ENCODE assay signal across 24 mouse cellular contexts in genomic region chr11:71698836-71699235, GRCm38 (mm10). TPM values are rescaled to one million over a fixed set of nuclear protein-coding genes. Genes with fewer than 3 reads are reported as not detected.
DNase-seq lines count a peak whose midpoint lies in the region; ATAC-seq and TF ChIP-seq lines count a peak whose summit lies in the region.
"Had no signal": no experiment of that assay in that cellular context is flagged by ENCODE, and none has a peak within 500 bp of the region (broad histone marks: within the 10 kb centered on the region; RNA-seq: fewer than 3 reads in every experiment).

No protein-coding gene starts in this region.

- no peak for TF ChIP-seq CTCF in forebrain, postnatal 0 days (IDR thresholded peaks at IDR 0.05; ENCODE audit: low read depth)
- TF ChIP-seq CTCF in brain, embryonic 14.5 days (IDR thresholded peaks at IDR 0.05; ENCODE audit: borderline replicate concordance, extremely low read depth, insufficient read depth, insufficient read length): no peak

- H3K27ac ChIP-seq in forebrain, embryonic 14.5 days (ENCODE audit: low read depth, low read length): no peak overlapping the region
- no peak overlapping the region for H3K27ac ChIP-seq in forebrain, embryonic 10.5 days
- no peak overlapping the region for H3K27ac ChIP-seq in forebrain, postnatal 0 days (ENCODE audit: low read depth, low read length)
- no peak overlapping the region for H3K27ac ChIP-seq in forebrain, embryonic 15.5 days (replicated peaks)
- H3K27ac ChIP-seq in midbrain, embryonic 14.5 days (replicated peaks; ENCODE audit: low read depth, low read length): no peak overlapping the region
- H3K27ac ChIP-seq in midbrain, embryonic 11.5 days (ENCODE audit: low read depth, low read length): no peak overlapping the region
- H3K27ac ChIP-seq: embryonic facial prominence, embryonic 13.5 days; embryonic facial prominence, embryonic 15.5 days had no signal

- no peak overlapping the region for H3K4me2 ChIP-seq in forebrain, embryonic 14.5 days (ENCODE audit: low read length)
- no peak overlapping the region for H3K4me2 ChIP-seq in forebrain, postnatal 0 days (ENCODE audit: low read depth)
- no peak overlapping the region for H3K4me2 ChIP-seq in forebrain, embryonic 15.5 days (replicated peaks)
- H3K4me2 ChIP-seq in midbrain, embryonic 14.5 days (ENCODE audit: low read length): no peak overlapping the region
- no peak overlapping the region for H3K4me2 ChIP-seq in midbrain, embryonic 11.5 days
- H3K4me2 ChIP-seq: embryonic facial prominence, embryonic 13.5 days; embryonic facial prominence, embryonic 15.5 days had no signal

- no peak overlapping the region for H3K4me3 ChIP-seq in forebrain, embryonic 14.5 days (ENCODE audit: low read depth, low read length)
- H3K4me3 ChIP-seq in forebrain, embryonic 10.5 days: no peak overlapping the region
- H3K4me3 ChIP-seq in forebrain, postnatal 0 days (ENCODE audit: low read depth, low read length): no peak overlapping the region
- no peak overlapping the region for H3K4me3 ChIP-seq in forebrain, embryonic 15.5 days
- H3K4me3 ChIP-seq in midbrain, embryonic 14.5 days (replicated peaks; ENCODE audit: low read depth, low read length): no peak overlapping the region
- no peak overlapping the region for H3K4me3 ChIP-seq in midbrain, embryonic 11.5 days (ENCODE audit: low read depth, low read length)
- H3K4me3 ChIP-seq: embryonic facial prominence, embryonic 13.5 days; embryonic facial prominence, embryonic 15.5 days; erythroblast, embryonic 14.5 days had no signal

- no peaks in the 10 kb centered on the region for H3K27me3 ChIP-seq in forebrain, embryonic 14.5 days (replicated peaks; ENCODE audit: control insufficient read depth, insufficient read depth, low read length)
- no peaks in the 10 kb centered on the region for H3K27me3 ChIP-seq in forebrain, embryonic 10.5 days (ENCODE audit: poor library complexity, severe bottlenecking)
- no peaks in the 10 kb centered on the region for H3K27me3 ChIP-seq in forebrain, postnatal 0 days (ENCODE audit: insufficient read depth, low read length)
- H3K27me3 ChIP-seq in forebrain, embryonic 15.5 days: no peaks in the 10 kb centered on the region
- no peaks in the 10 kb centered on the region for H3K27me3 ChIP-seq in midbrain, embryonic 14.5 days (ENCODE audit: control insufficient read depth, insufficient read depth, low read length)
- H3K27me3 ChIP-seq in midbrain, embryonic 11.5 days (ENCODE audit: control insufficient read depth, insufficient read depth, low read length): no peaks in the 10 kb centered on the region
- H3K27me3 ChIP-seq: embryonic facial prominence, embryonic 13.5 days; embryonic facial prominence, embryonic 15.5 days had no signal

- no peaks in the 10 kb centered on the region for H3K4me1 ChIP-seq in forebrain, embryonic 14.5 days (ENCODE audit: control insufficient read depth, insufficient read depth, low read length)
- no peaks in the 10 kb centered on the region for H3K4me1 ChIP-seq in forebrain, embryonic 10.5 days
- H3K4me1 ChIP-seq in forebrain, postnatal 0 days (ENCODE audit: insufficient read depth): no peaks in the 10 kb centered on the region
- H3K4me1 ChIP-seq in forebrain, embryonic 15.5 days: 0 out of 2 replicates have a peak, but pooled peaks cover 6% of the 10 kb centered on the region
- H3K4me1 ChIP-seq in midbrain, embryonic 14.5 days (ENCODE audit: control insufficient read depth, insufficient read depth, low read length): no peaks in the 10 kb centered on the region
- no peaks in the 10 kb centered on the region for H3K4me1 ChIP-seq in midbrain, embryonic 11.5 days (ENCODE audit: control insufficient read depth, insufficient read depth, low read length)
- H3K4me1 ChIP-seq: embryonic facial prominence, embryonic 13.5 days; embryonic facial prominence, embryonic 15.5 days had no signal

- no peaks in the 10 kb centered on the region for H3K36me3 ChIP-seq in forebrain, embryonic 14.5 days (ENCODE audit: control insufficient read depth, insufficient read depth, low read length)
- H3K36me3 ChIP-seq in forebrain, embryonic 10.5 days (replicated peaks): no peaks in the 10 kb centered on the region
- no peaks in the 10 kb centered on the region for H3K36me3 ChIP-seq in forebrain, postnatal 0 days (ENCODE audit: insufficient read depth)
- H3K36me3 ChIP-seq in forebrain, embryonic 15.5 days: no peaks in the 10 kb centered on the region
- H3K36me3 ChIP-seq in midbrain, embryonic 14.5 days (ENCODE audit: control insufficient read depth, insufficient read depth, low read length): no peaks in the 10 kb centered on the region
- H3K36me3 ChIP-seq in midbrain, embryonic 11.5 days (ENCODE audit: control insufficient read depth, insufficient read depth, low read length): no peaks in the 10 kb centered on the region
- H3K36me3 ChIP-seq: embryonic facial prominence, embryonic 13.5 days; embryonic facial prominence, embryonic 15.5 days had no signal

- no peak overlapping the region for H3K9ac ChIP-seq in forebrain, embryonic 14.5 days (ENCODE audit: low read length)
- H3K9ac ChIP-seq in forebrain, postnatal 0 days: no peak overlapping the region
- H3K9ac ChIP-seq in forebrain, embryonic 15.5 days (replicated peaks): no peak overlapping the region
- no peak overlapping the region for H3K9ac ChIP-seq in midbrain, embryonic 14.5 days (replicated peaks; ENCODE audit: low read length)
- no peak overlapping the region for H3K9ac ChIP-seq in midbrain, embryonic 11.5 days (ENCODE audit: low read length)
- H3K9ac ChIP-seq: embryonic facial prominence, embryonic 13.5 days; embryonic facial prominence, embryonic 15.5 days had no signal

- peak; percentile 15; the same call in 1 of the 2 replicates for ATAC-seq in forebrain, embryonic 14.5 days
- ATAC-seq in forebrain, postnatal 0 days: no peak
- ATAC-seq in forebrain, embryonic 15.5 days (replicated peaks): no peak
- ATAC-seq in midbrain, embryonic 14.5 days (ENCODE audit: low FRiP score, low TSS enrichment): no peak
- ATAC-seq in midbrain, embryonic 11.5 days (ENCODE audit: low FRiP score): no peak

- peak; percentile 65 for DNase-seq in forebrain, embryonic 14.5 days (ENCODE audit: low spot score)
- no peak for DNase-seq in forebrain, embryonic 10.5 days (ENCODE audit: extremely low spot score, low spot score)
- peak; percentile 13 for DNase-seq in forebrain, postnatal 0 days
- peak; percentile 18 for DNase-seq in midbrain, embryonic 14.5 days
- DNase-seq in midbrain, embryonic 11.5 days (ENCODE audit: low spot score, missing footprints): no peak
- peak; percentile 76 for DNase-seq in brain, embryonic 14.5 days (ENCODE audit: low read depth)
- no peak for DNase-seq in kidney, postnatal 10 days
- DNase-seq: adrenal gland, adult 2 months; adrenal gland, postnatal 10 days; adrenal gland, postnatal 25 days; cerebellum, adult 11 months; cerebellum, adult 18-20 months; cerebellum, adult 8-10 months; cerebellum, adult 9-11 months; cerebellum, postnatal 14 days; cerebellum, postnatal 36 days; embryo, embryonic 11 days had no signal

- 72% methylated on average over 4 of the region's 4 CpGs for WGBS in forebrain, embryonic 14.5 days
- WGBS in forebrain, embryonic 10.5 days: 97% methylated on average over 4 of the region's 4 CpGs
- 54% methylated on average over 4 of the region's 4 CpGs for WGBS in forebrain, postnatal 0 days
- 66% methylated on average over 4 of the region's 4 CpGs for WGBS in forebrain, embryonic 15.5 days
- 80% methylated on average over 4 of the region's 4 CpGs for WGBS in midbrain, embryonic 14.5 days
- 93% methylated on average over 4 of the region's 4 CpGs for WGBS in midbrain, embryonic 11.5 days

- H3K9me3 ChIP-seq in forebrain, embryonic 14.5 days (replicated peaks; ENCODE audit: control insufficient read depth, low read length): no peaks in the 10 kb centered on the region
- H3K9me3 ChIP-seq in forebrain, embryonic 10.5 days: no peaks in the 10 kb centered on the region
- no peaks in the 10 kb centered on the region for H3K9me3 ChIP-seq in forebrain, postnatal 0 days (ENCODE audit: low read length)
- H3K9me3 ChIP-seq in forebrain, embryonic 15.5 days: no peaks in the 10 kb centered on the region
- no peaks in the 10 kb centered on the region for H3K9me3 ChIP-seq in midbrain, embryonic 14.5 days (ENCODE audit: control insufficient read depth, low read length)
- H3K9me3 ChIP-seq in midbrain, embryonic 11.5 days (ENCODE audit: control insufficient read depth, low read length): no peaks in the 10 kb centered on the region
- H3K9me3 ChIP-seq: embryonic facial prominence, embryonic 13.5 days; embryonic facial prominence, embryonic 15.5 days had no signal

- TF ChIP-seq POLR2A in brain, embryonic 14.5 days (IDR thresholded peaks at IDR 0.05; ENCODE audit: borderline replicate concordance, extremely low read depth, insufficient read depth, insufficient read length, poor library complexity, severe bottlenecking): no peak

RNA-seq across cellular contexts. Expression of gene Wscd1, which starts 50.9 kb away (rescaled TPM):
- 23.1 and 31.7 TPM in 2 replicates for polyA plus RNA-seq in forebrain, embryonic 14.5 days (2014; fragmentation: Nextera tagmentation; extraction: Ambion mirVana)
- polyA plus RNA-seq in forebrain, embryonic 10.5 days (2016; fragmentation: Nextera tagmentation; extraction: Ambion mirVana): 41.0 and 47.5 TPM in 2 replicates
- 91.6 and 96.7 TPM in 2 replicates for total RNA-seq in forebrain, postnatal 0 days (2014; rRNA removed)
- 46.7 and 63.1 TPM in 2 replicates for polyA plus RNA-seq in forebrain, postnatal 0 days (2015; fragmentation: Nextera tagmentation; extraction: Ambion mirVana)
- polyA plus RNA-seq in forebrain, embryonic 15.5 days (2015; fragmentation: Nextera tagmentation; extraction: Ambion mirVana): 52.2 and 58.4 TPM in 2 replicates
- 62.7 and 67.1 TPM in 2 replicates for polyA plus RNA-seq in midbrain, embryonic 14.5 days (2014; fragmentation: Nextera tagmentation; extraction: Ambion mirVana)
- polyA plus RNA-seq in midbrain, embryonic 11.5 days (2014; fragmentation: Nextera tagmentation; extraction: Ambion mirVana): 44.1 and 54.4 TPM in 2 replicates
- 41.3 and 62.4 TPM in 2 replicates for polyA plus RNA-seq in brain, embryonic 14.5 days (2012; rRNA removed)
- total RNA-seq: common myeloid progenitor, adult 5-6 weeks; MEL had no signal
- polyA plus RNA-seq: C2C12 had no signal

Comparison
In these comparisons a context has a peak if more than half of its experiments do, and no peak if none do; other contexts are left out.
1. DNase-seq: peak in forebrain, embryonic 14.5 days (single experiment), forebrain, postnatal 0 days (single experiment), midbrain, embryonic 14.5 days (single experiment) and brain, embryonic 14.5 days (single experiment); none in forebrain, embryonic 10.5 days (single experiment), midbrain, embryonic 11.5 days (single experiment) and kidney, postnatal 10 days (single experiment).